9 mouse cellular contexts compared by ENCODE assay signal in genomic region chr9:57502911-57503621, GRCm38 (mm10). TPM values are rescaled to one million over a fixed set of nuclear protein-coding genes. Genes with fewer than 3 reads are reported as not detected.
A peak's percentile ranks its signal among the peaks of the same experiment; 100 is the strongest.
DNase-seq lines count a peak whose midpoint lies in the region; ATAC-seq and TF ChIP-seq lines count a peak whose summit lies in the region.
"Had no signal": no experiment of that assay in that cellular context is flagged by ENCODE, and none has a peak within 500 bp of the region (broad histone marks: within the 10 kb centered on the region; RNA-seq: fewer than 3 reads in every experiment).

No protein-coding gene starts in this region.

- H3K27ac ChIP-seq in heart, adult 2 months: 0 out of 2 replicates have a peak overlapping the region, but pooled peaks have one; percentile 28
- H3K27ac ChIP-seq in forebrain, embryonic 16.5 days (ENCODE audit: low read length): peak overlapping the region; percentile 94
- no peak overlapping the region for H3K27ac ChIP-seq in limb, embryonic 13.5 days
- no peak overlapping the region; the same call in 1 of the 2 replicates for H3K27ac ChIP-seq in stomach, embryonic 14.5 days (ENCODE audit: low read length)

- peak overlapping the region; percentile 40 for H3K4me3 ChIP-seq in heart, adult 2 months
- peak overlapping the region; percentile 51 for H3K4me3 ChIP-seq in forebrain, embryonic 16.5 days (replicated peaks; ENCODE audit: low read length)
- peak overlapping the region; percentile 50 for H3K4me3 ChIP-seq in limb, embryonic 13.5 days
- H3K4me3 ChIP-seq in stomach, embryonic 14.5 days (ENCODE audit: low read depth, low read length): peak overlapping the region; percentile 48; the same call in 1 of the 2 replicates

- intact Hi-C loops in heart, adult 2 months (cut with DNase I): no loop called here

- DNase-seq in heart, adult 2 months: peak; percentile 23 to 24
- DNase-seq in heart, adult 9 months (ENCODE audit: low spot score in 2 of 2): no peak
- DNase-seq in MN1 (ENCODE audit: low spot score): peak; percentile 34
- DNase-seq in spleen, adult 12 weeks (ENCODE audit: low spot score): no peak
- no peak for DNase-seq in spleen, postnatal 10 days (ENCODE audit: low spot score in 2 of 2)

- H3K4me2 ChIP-seq in forebrain, embryonic 16.5 days (ENCODE audit: low read length): peak overlapping the region; percentile 72
- peak overlapping the region; percentile 96 for H3K4me2 ChIP-seq in limb, embryonic 13.5 days (replicated peaks)
- peak overlapping the region; percentile 98 for H3K4me2 ChIP-seq in stomach, embryonic 14.5 days (replicated peaks; ENCODE audit: low read depth, low read length)

- no peak for TF ChIP-seq EP300 in heart, adult 2 months (IDR thresholded peaks at IDR 0.05; ENCODE audit: insufficient read depth, low read depth, low read length)

- no peak for TF ChIP-seq CTCF in heart, adult 2 months (IDR thresholded peaks at IDR 0.05)

- H3K79me2 ChIP-seq in heart, adult 2 months (replicated peaks; ENCODE audit: control insufficient read depth, insufficient read depth, low read length): no peaks in the 10 kb centered on the region

- no peaks in the 10 kb centered on the region for H3K36me3 ChIP-seq in heart, adult 2 months (ENCODE audit: control insufficient read depth, insufficient read depth, low read length)
- no peaks in the 10 kb centered on the region for H3K36me3 ChIP-seq in forebrain, embryonic 16.5 days (ENCODE audit: control insufficient read depth, insufficient read depth)
- no peaks in the 10 kb centered on the region for H3K36me3 ChIP-seq in limb, embryonic 13.5 days
- no peaks in the 10 kb centered on the region for H3K36me3 ChIP-seq in stomach, embryonic 14.5 days (ENCODE audit: control insufficient read depth, insufficient read depth, low read length)

- no peaks in the 10 kb centered on the region for H3K9me3 ChIP-seq in forebrain, embryonic 16.5 days (ENCODE audit: control insufficient read depth, low read length)
- H3K9me3 ChIP-seq in limb, embryonic 13.5 days: no peaks in the 10 kb centered on the region
- H3K9me3 ChIP-seq in stomach, embryonic 14.5 days (ENCODE audit: control insufficient read depth, low read depth, low read length): no peaks in the 10 kb centered on the region

- no peak for TF ChIP-seq POLR2A in heart, adult 2 months (IDR thresholded peaks at IDR 0.05; ENCODE audit: insufficient read depth, low read depth, low read length)

- no peak for ATAC-seq in forebrain, embryonic 16.5 days
- ATAC-seq in limb, embryonic 13.5 days (ENCODE audit: low FRiP score, low read depth): peak; percentile 41
- no peak for ATAC-seq in stomach, embryonic 14.5 days (ENCODE audit: insufficient number of reproducible peaks, insufficient read depth, low FRiP score, low read depth)

- H3K4me1 ChIP-seq in heart, adult 2 months (ENCODE audit: control insufficient read depth, insufficient read depth, low read length): no peaks in the 10 kb centered on the region
- H3K4me1 ChIP-seq in forebrain, embryonic 16.5 days (replicated peaks; ENCODE audit: control insufficient read depth, insufficient read depth, low read length): peaks cover 60% of the 10 kb centered on the region
- peaks cover 41% of the 10 kb centered on the region for H3K4me1 ChIP-seq in limb, embryonic 13.5 days
- peaks cover 17% of the 10 kb centered on the region; the same call in 1 of the 2 replicates for H3K4me1 ChIP-seq in stomach, embryonic 14.5 days (ENCODE audit: control insufficient read depth, insufficient read depth, low read length)

- H3K9ac ChIP-seq in heart, adult 2 months (ENCODE audit: low read depth, low read length): peak overlapping the region; percentile 7; the same call in 1 of the 2 replicates
- H3K9ac ChIP-seq in forebrain, embryonic 16.5 days (replicated peaks; ENCODE audit: low read depth, low read length): peak overlapping the region; percentile 56
- peak overlapping the region; percentile 27; the same call in 1 of the 2 replicates for H3K9ac ChIP-seq in limb, embryonic 13.5 days
- no peak overlapping the region for H3K9ac ChIP-seq in stomach, embryonic 14.5 days (replicated peaks; ENCODE audit: low read depth, low read length)

- H3K27me3 ChIP-seq in heart, adult 2 months (ENCODE audit: control insufficient read depth, insufficient read depth, low read length): peaks cover 5% of the 10 kb centered on the region
- H3K27me3 ChIP-seq in forebrain, embryonic 16.5 days (replicated peaks; ENCODE audit: control insufficient read depth, insufficient read depth, low read length): peaks cover 16% of the 10 kb centered on the region
- peaks cover 92% of the 10 kb centered on the region for H3K27me3 ChIP-seq in limb, embryonic 13.5 days
- H3K27me3 ChIP-seq in stomach, embryonic 14.5 days (ENCODE audit: control insufficient read depth, insufficient read depth, low read length): peaks cover 48% of the 10 kb centered on the region
- H3K27me3 ChIP-seq: CH12.LX had no signal

- WGBS in heart, adult 2 months: 26% methylated on average over 23 of the region's 23 CpGs
- 11% methylated on average over 23 of the region's 23 CpGs for WGBS in forebrain, embryonic 16.5 days
- 2% methylated on average over 23 of the region's 23 CpGs for WGBS in limb, embryonic 13.5 days
- whole genome bisulfite sequencing in stomach, embryonic 14.5 days: 3% methylated on average over 23 of the region's 23 CpGs

RNA-seq across cellular contexts. Expression of gene Rpp25, which starts 0.8 kb away (rescaled TPM):
- 1 to 10 TPM; 1.6 TPM for total RNA-seq in heart, adult 2 months (2021)
- 2.1 TPM in 2 replicates for polyA plus RNA-seq in heart, adult 2 months (2012; rRNA removed)
- 23.4 and 24.4 TPM in 2 replicates for polyA plus RNA-seq in forebrain, embryonic 16.5 days (2015; fragmentation: Nextera tagmentation; extraction: Ambion mirVana)
- polyA plus RNA-seq in limb, embryonic 13.5 days (2015; fragmentation: Nextera tagmentation; extraction: Ambion mirVana): 0.87 and 1.9 TPM in 2 replicates
- polyA plus RNA-seq in stomach, embryonic 14.5 days (2014; fragmentation: Nextera tagmentation; extraction: Ambion mirVana): 3.8 and 4.8 TPM in 2 replicates

RNA-seq across cellular contexts. Expression of gene Cox5a, which starts 18.0 kb away (rescaled TPM):
- total RNA-seq in heart, adult 2 months (2021): 1,000 to 10,000 TPM; 2,350 to 2,717 TPM
- polyA plus RNA-seq in heart, adult 2 months (2012; rRNA removed): 1,522 and 1,780 TPM in 2 replicates
- polyA plus RNA-seq in forebrain, embryonic 16.5 days (2015; fragmentation: Nextera tagmentation; extraction: Ambion mirVana): 720 and 756 TPM in 2 replicates
- polyA plus RNA-seq in limb, embryonic 13.5 days (2015; fragmentation: Nextera tagmentation; extraction: Ambion mirVana): 495 and 497 TPM in 2 replicates
- polyA plus RNA-seq in stomach, embryonic 14.5 days (2014; fragmentation: Nextera tagmentation; extraction: Ambion mirVana): 525 and 538 TPM in 2 replicates

RNA-seq across cellular contexts. Expression of gene Fam219b, which starts 34.3 kb away (rescaled TPM):
- 1 to 10 TPM; 8.1 to 8.3 TPM for total RNA-seq in heart, adult 2 months (2021)
- polyA plus RNA-seq in heart, adult 2 months (2012; rRNA removed): 3.1 and 4.7 TPM in 2 replicates
- 25.2 and 26.6 TPM in 2 replicates for polyA plus RNA-seq in forebrain, embryonic 16.5 days (2015; fragmentation: Nextera tagmentation; extraction: Ambion mirVana)
- 24.2 and 26.8 TPM in 2 replicates for polyA plus RNA-seq in limb, embryonic 13.5 days (2015; fragmentation: Nextera tagmentation; extraction: Ambion mirVana)
- polyA plus RNA-seq in stomach, embryonic 14.5 days (2014; fragmentation: Nextera tagmentation; extraction: Ambion mirVana): 22.5 and 23.6 TPM in 2 replicates

RNA-seq across cellular contexts. Expression of gene Scamp5, which starts 35.2 kb away (rescaled TPM):
- total RNA-seq in heart, adult 2 months (2021): 1 to 10 TPM; 3.9 to 4.9 TPM
- 15.9 and 21.4 TPM in 2 replicates for polyA plus RNA-seq in heart, adult 2 months (2012; rRNA removed)
- 116 and 135 TPM in 2 replicates for polyA plus RNA-seq in forebrain, embryonic 16.5 days (2015; fragmentation: Nextera tagmentation; extraction: Ambion mirVana)
- 12.2 and 12.9 TPM in 2 replicates for polyA plus RNA-seq in limb, embryonic 13.5 days (2015; fragmentation: Nextera tagmentation; extraction: Ambion mirVana)
- 17.9 and 20.0 TPM in 2 replicates for polyA plus RNA-seq in stomach, embryonic 14.5 days (2014; fragmentation: Nextera tagmentation; extraction: Ambion mirVana)

RNA-seq across cellular contexts. Expression of gene Mpi, which starts 49.5 kb away (rescaled TPM):
- total RNA-seq in heart, adult 2 months (2021): 100 to 1,000 TPM; 119 to 132 TPM
- polyA plus RNA-seq in heart, adult 2 months (2012; rRNA removed): 146 and 266 TPM in 2 replicates
- polyA plus RNA-seq in forebrain, embryonic 16.5 days (2015; fragmentation: Nextera tagmentation; extraction: Ambion mirVana): 57.5 and 73.7 TPM in 2 replicates
- 56.3 and 58.8 TPM in 2 replicates for polyA plus RNA-seq in limb, embryonic 13.5 days (2015; fragmentation: Nextera tagmentation; extraction: Ambion mirVana)
- polyA plus RNA-seq in stomach, embryonic 14.5 days (2014; fragmentation: Nextera tagmentation; extraction: Ambion mirVana): 31.8 and 33.1 TPM in 2 replicates

Comparison
In these comparisons a context has a peak if more than half of its experiments do, and no peak if none do; other contexts are left out.
1. DNase-seq: peak in heart, adult 2 months (2 of 2) and MN1 (single experiment); none in heart, adult 9 months (0 of 2), spleen, adult 12 weeks (single experiment) and spleen, postnatal 10 days (0 of 2).
2. H3K27ac ChIP-seq: peak in heart, adult 2 months (single experiment) and forebrain, embryonic 16.5 days (single experiment); none in limb, embryonic 13.5 days (single experiment) and stomach, embryonic 14.5 days (single experiment).
3. Peak in every context shown above with its lines, with median percentiles within 50 percentile points of each other: H3K4me3 ChIP-seq and H3K4me2 ChIP-seq.